Mouse (Mus musculus) heart, embryonic 14.5 days (tissue): ENCODE measurements at regions not wholly inside any gene's neighbourhood (a gene's known extent, or its start where the extent isn't known, plus 50 kb on each side); places are given as distances from the start of the nearest gene placed in this dataset.

Source experiments
- ATAC-seq: fragments of 200-750 bp; cut with Nextera tagmentation; 2 replicates; pipeline ENCODE4 v1.8.0; 2017; ENCODE audit warnings: low read depth, moderate TSS enrichment; ENCODE audit not compliant: insufficient number of reproducible peaks, insufficient read depth, low FRiP score
- H3K27ac ChIP-seq, 2 experiments: fragments of 200-500 bp in 1 of 2; fragments of 300-500 bp in 1 of 2; sonication (generic) in 1 of 2; replicated peaks in 1 of 2; 2 replicates each; pipeline ENCODE4 v1.5.1; 2012 to 2014; ENCODE audit warnings: low read depth in 2 of 2, low read length in 2 of 2, control low read depth in 1 of 2, mild to moderate bottlenecking in 1 of 2, mixed read lengths in 1 of 2; ENCODE audit not compliant: control insufficient read depth in 1 of 2, insufficient read depth in 1 of 2
- H3K27me3 ChIP-seq: fragments of 300-500 bp; sonication (generic); 2 replicates; pipeline ENCODE4 v1.6.1; 2014; ENCODE audit warnings: mild to moderate bottlenecking, low read length, control low read depth; ENCODE audit not compliant: control insufficient read depth, insufficient read depth
- H3K36me3 ChIP-seq: fragments of 300-500 bp; sonication (generic); 2 replicates; pipeline ENCODE4 v1.6.1; 2014; ENCODE audit warnings: mild to moderate bottlenecking, control low read depth, low read length, mixed read lengths; ENCODE audit not compliant: control insufficient read depth, insufficient read depth
- H3K4me1 ChIP-seq, 2 experiments: fragments of 200-500 bp in 1 of 2; fragments of 300-500 bp in 1 of 2; sonication (generic) in 1 of 2; 2 replicates each; pipeline ENCODE4 v1.6.1; 2012 to 2014; ENCODE audit warnings: low read length in 2 of 2, control low read depth in 1 of 2, mixed read lengths in 1 of 2; ENCODE audit not compliant: control insufficient read depth in 2 of 2, insufficient read depth in 2 of 2
- H3K4me2 ChIP-seq: fragments of 300-500 bp; sonication (generic); 2 replicates; pipeline ENCODE4 v1.6.1; 2014; ENCODE audit warnings: mild to moderate bottlenecking, low read length
- H3K4me3 ChIP-seq, 2 experiments: fragments of 200-500 bp in 1 of 2; fragments of 300-500 bp in 1 of 2; sonication (generic) in 1 of 2; 2 replicates each; pipeline ENCODE4 v1.5.1; 2012 to 2014; ENCODE audit warnings: low read length in 2 of 2, mild to moderate bottlenecking in 2 of 2, control low read depth in 1 of 2, low read depth in 1 of 2, moderate library complexity in 1 of 2; ENCODE audit not compliant: control insufficient read depth in 1 of 2, insufficient read depth in 1 of 2
- H3K9ac ChIP-seq: fragments of 300-500 bp; sonication (generic); 2 replicates; pipeline ENCODE4 v1.6.1; 2014; ENCODE audit warnings: mild to moderate bottlenecking, low read length
- H3K9me3 ChIP-seq: fragments of 300-500 bp; sonication (generic); 2 replicates; pipeline ENCODE4 v1.6.1; 2016; ENCODE audit warnings: low read length, control low read depth; ENCODE audit not compliant: control insufficient read depth
- WGBS: fragments of 180-500 bp; shearing (Covaris S2); extraction: QIAGEN DNeasy Blood & Tissue Kit; methylation state at CpG from one replicate; pipeline ENCODE4 v1.1.7; 2014; 5-methylcytosine and 5-hydroxymethylcytosine counted together

- no peak overlapping the region for H3K4me3 ChIP-seq
- H3K4me2 ChIP-seq: no peak overlapping the region
- no peaks in the 10 kb centered on the region for H3K27me3 ChIP-seq
- 0 out of 2 replicates have a peak, but pooled peaks cover 6% of the 10 kb centered on the region for H3K9me3 ChIP-seq
- H3K9ac ChIP-seq: no peak overlapping the region
- no peak for ATAC-seq
- H3K4me1 ChIP-seq: no peaks in the 10 kb centered on the region
- no peaks in the 10 kb centered on the region for H3K36me3 ChIP-seq
- 73% methylated on average over 7 of the region's 7 CpGs for WGBS
- H3K27ac ChIP-seq: no peak overlapping the region
These were observed 60.5 kb downstream of the Rsl24d1 start for GRCm38 (mm10) chr9:73173589-73174247.

- Histone ChIP-seq H3K9me3 (peaks cover under 1% of the 10 kb centered on the region; the same call in 1 of the 2 replicates), H3K4me2 (no peak overlapping the region), H3K9ac (no peak overlapping the region), H3K36me3 (no peaks in the 10 kb centered on the region), H3K4me1 (no peaks in the 10 kb centered on the region; a peak in 1 of 4 replicates), H3K27me3 (no peaks in the 10 kb centered on the region), H3K4me3 (no peak overlapping the region), H3K27ac (no peak overlapping the region)
- ATAC-seq: no peak
These were observed 63.4 kb downstream of the Rsl24d1 start for GRCm38 (mm10) chr9:73176645-73177044.

GRCm38 (mm10) chr9:73183356-73183755 is 70.1 kb downstream of the Rsl24d1 start:
- Histone ChIP-seq H3K27ac (no peak overlapping the region), H3K4me1 (no peaks in the 10 kb centered on the region; a peak in 1 of 4 replicates), H3K9me3 (no peaks in the 10 kb centered on the region; the same call in 1 of the 2 replicates), H3K27me3 (no peaks in the 10 kb centered on the region), H3K9ac (no peak overlapping the region), H3K4me2 (no peak overlapping the region), H3K4me3 (no peak overlapping the region), H3K36me3 (no peaks in the 10 kb centered on the region)
- 79% methylated on average over 5 of the region's 5 CpGs for WGBS
- ATAC-seq: no peak

- H3K4me3 ChIP-seq: no peak overlapping the region
- WGBS: 43% methylated on average over 3 of the region's 3 CpGs
- H3K9me3 ChIP-seq: no peaks in the 10 kb centered on the region; the same call in 1 of the 2 replicates
- H3K27ac ChIP-seq: no peak overlapping the region
- H3K4me2 ChIP-seq: no peak overlapping the region
- no peak overlapping the region for H3K9ac ChIP-seq
- no peak for ATAC-seq
- no peaks in the 10 kb centered on the region for H3K4me1 ChIP-seq
- H3K27me3 ChIP-seq: no peaks in the 10 kb centered on the region
- H3K36me3 ChIP-seq: no peaks in the 10 kb centered on the region
These were observed 71.7 kb downstream of the Rsl24d1 start for GRCm38 (mm10) chr9:73184908-73185307.

- Histone ChIP-seq H3K9ac (no peak overlapping the region), H3K4me3 (no peak overlapping the region), H3K4me1 (peaks cover 0 to 7% of the 10 kb centered on the region in 2 experiments; a peak in 2 of 4 replicates), H3K9me3 (0 out of 2 replicates have a peak, but pooled peaks cover under 1% of the 10 kb centered on the region), H3K27me3 (no peaks in the 10 kb centered on the region), H3K4me2 (peak overlapping the region; percentile 37), H3K36me3 (no peaks in the 10 kb centered on the region), H3K27ac (no peak overlapping the region)
- ATAC-seq: no peak; the same call in 1 of the 2 replicates
- 14% methylated on average over 11 of the region's 11 CpGs for WGBS
These were observed 79.1 kb downstream of the Rsl24d1 start for GRCm38 (mm10) chr9:73192271-73192785.

- no peak for ATAC-seq
- H3K27me3 ChIP-seq: no peaks in the 10 kb centered on the region
- H3K36me3 ChIP-seq: no peaks in the 10 kb centered on the region
- no peak overlapping the region for H3K9ac ChIP-seq
- no peaks in the 10 kb centered on the region for H3K4me1 ChIP-seq
- H3K4me2 ChIP-seq: no peak overlapping the region
- no peak overlapping the region for H3K4me3 ChIP-seq
- 0 out of 2 replicates have a peak, but pooled peaks cover 4% of the 10 kb centered on the region for H3K9me3 ChIP-seq
- WGBS: 82% methylated on average over 10 of the region's 10 CpGs
- H3K27ac ChIP-seq: no peak overlapping the region
These were observed 85.2 kb downstream of the Rsl24d1 start for GRCm38 (mm10) chr9:73198261-73199085.

- 56% methylated on average over 6 of the region's 6 CpGs for WGBS
These were observed 109.9 kb downstream of the Rsl24d1 start for GRCm38 (mm10) chr9:73223111-73223510.

More at GRCm38 (mm10) chr9:73223111-73223510, 109.9 kb downstream of the Rsl24d1 start:
- Histone ChIP-seq H3K4me1 (no peaks in the 10 kb centered on the region), H3K27me3 (no peaks in the 10 kb centered on the region), H3K9ac (no peak overlapping the region), H3K4me2 (no peak overlapping the region), H3K36me3 (no peaks in the 10 kb centered on the region), H3K9me3 (no peaks in the 10 kb centered on the region), H3K27ac (no peak overlapping the region), H3K4me3 (no peak overlapping the region)
- no peak for ATAC-seq
